Mouse (Mus musculus): ENCODE measurements around the gene Gpr107. TPM values are rescaled to one million over a fixed set of nuclear protein-coding genes. Genes with fewer than 3 reads are reported as not detected.

Gpr107 gene
- total and polyA plus RNA-seq, 3 experiments, result 16.4 to 18.3 TPM; not detected in 1

GRCm38 (mm10) chr2:31246251-31246971, 94.3 kb downstream of the Gpr107 start:
- TF ChIP-seq MYB (IDR thresholded peaks at IDR 0.05; ENCODE audit: low read depth, low read length), result no peak
- no peak for TF ChIP-seq KAT2A (conservative IDR thresholded peaks at IDR 0.05; ENCODE audit: low read depth, low read length)
- no peak for TF ChIP-seq ZKSCAN1 (IDR thresholded peaks at IDR 0.05; ENCODE audit: low read depth, low read length)
- no peak for TF ChIP-seq BHLHE40 (IDR thresholded peaks at IDR 0.05; ENCODE audit: borderline replicate concordance, low read depth, low read length)
- TF ChIP-seq GATA1 (IDR thresholded peaks at IDR 0.05; ENCODE audit: low read depth, low read length), result no peak
- peaks cover 3 to 11% of the 10 kb centered on the region in 2 experiments; a peak in 2 of 4 replicates for H3K4me1 ChIP-seq (ENCODE audit: control insufficient read depth in 1 of 2, insufficient read depth in 2 of 2, low read length in 2 of 2)
- peaks cover 0 to 4% of the 10 kb centered on the region in 2 experiments; a peak in 1 of 4 replicates for H3K36me3 ChIP-seq (ENCODE audit: control insufficient read depth in 1 of 2, insufficient read depth in 2 of 2, low read length in 2 of 2)
- H3K79me2 ChIP-seq (ENCODE audit: control insufficient read depth, insufficient read depth, low read length, poor library complexity), result peaks cover 8% of the 10 kb centered on the region
- peak overlapping the region; percentile 52 to 77 for H3K4me3 ChIP-seq (ENCODE audit: control insufficient read depth in 1 of 2, insufficient read depth in 1 of 2, low read depth in 2 of 2, low read length in 2 of 2)
- no peak overlapping the region for H3K27ac ChIP-seq (ENCODE audit: control insufficient read depth, low read depth, low read length)
- no peaks in the 10 kb centered on the region for H3K27me3 ChIP-seq (ENCODE audit: control insufficient read depth in 1 of 2, insufficient read depth in 2 of 2, low read length in 2 of 2)
- peak overlapping the region; percentile 90 for H3K9ac ChIP-seq (ENCODE audit: control insufficient read depth, low read depth, low read length, poor library complexity, severe bottlenecking)
- DNase-seq (ENCODE audit: low read depth, low spot score), result peak; percentile 28
- no peaks in the 10 kb centered on the region for H3K9me3 ChIP-seq (replicated peaks; ENCODE audit: insufficient read depth, low read length)

- peak; percentile 32 for DNase-seq (ENCODE audit: low read depth, low spot score)
- Histone ChIP-seq H3K27ac (ENCODE audit: control insufficient read depth, low read depth, low read length) (no peak overlapping the region), H3K79me2 (ENCODE audit: control insufficient read depth, insufficient read depth, low read length, poor library complexity) (peaks cover 8% of the 10 kb centered on the region), H3K9ac (ENCODE audit: control insufficient read depth, low read depth, low read length, poor library complexity, severe bottlenecking) (no peak overlapping the region), H3K9me3 (replicated peaks; ENCODE audit: insufficient read depth, low read length) (no peaks in the 10 kb centered on the region), H3K4me1 (ENCODE audit: control insufficient read depth in 1 of 2, insufficient read depth in 2 of 2, low read length in 2 of 2) (peaks cover 3 to 11% of the 10 kb centered on the region in 2 experiments; a peak in 2 of 4 replicates), H3K36me3 (ENCODE audit: control insufficient read depth in 1 of 2, insufficient read depth in 2 of 2, low read length in 2 of 2) (peaks cover 0 to 4% of the 10 kb centered on the region in 2 experiments; a peak in 1 of 4 replicates), H3K27me3 (ENCODE audit: control insufficient read depth in 1 of 2, insufficient read depth in 2 of 2, low read length in 2 of 2) (no peaks in the 10 kb centered on the region), H3K4me3 (ENCODE audit: control insufficient read depth in 1 of 2, insufficient read depth in 1 of 2, low read depth in 2 of 2, low read length in 2 of 2) (no peak overlapping the region)
- no peak for TF ChIP-seq ZMIZ1 (IDR thresholded peaks at IDR 0.05; ENCODE audit: low read depth, low read length)
- TF ChIP-seq BHLHE40 (IDR thresholded peaks at IDR 0.05; ENCODE audit: borderline replicate concordance, low read depth, low read length), result no peak
- TF ChIP-seq UBTF (IDR thresholded peaks at IDR 0.05; ENCODE audit: borderline replicate concordance, insufficient read depth, low read depth, low read length), result no peak
- no peak for TF ChIP-seq POLR2AphosphoS5 (IDR thresholded peaks at IDR 0.05; ENCODE audit: borderline replicate concordance, low read depth, low read length)
- no peak for TF ChIP-seq POLR2A (IDR thresholded peaks at IDR 0.05; ENCODE audit: control insufficient read depth in 1 of 2, insufficient read depth in 1 of 2, low read depth in 1 of 2, low read length in 2 of 2, poor library complexity in 1 of 2)
- TF ChIP-seq TCF12 (IDR thresholded peaks at IDR 0.05; ENCODE audit: low read depth, low read length), result peak; percentile 50; the same call in 1 of the 2 replicates
- no peak for TF ChIP-seq ZKSCAN1 (IDR thresholded peaks at IDR 0.05; ENCODE audit: low read depth, low read length)
- no peak for TF ChIP-seq GABPA (IDR thresholded peaks at IDR 0.05; ENCODE audit: low read depth, low read length)
- no peak for TF ChIP-seq MAFK (IDR thresholded peaks at IDR 0.05; ENCODE audit: borderline replicate concordance, low read depth, low read length)
- no peak for TF ChIP-seq MYC (IDR thresholded peaks at IDR 0.05; ENCODE audit: low read depth, low read length)
- TF ChIP-seq ZNF384 (IDR thresholded peaks at IDR 0.05; ENCODE audit: low read depth, low read length), result no peak
- peak; percentile 52 to 64; a peak in 3 of 4 replicates for TF ChIP-seq EP300 (IDR thresholded peaks at IDR 0.05; ENCODE audit: low read depth in 1 of 2, low read length in 2 of 2)
- no peak for TF ChIP-seq POLR2AphosphoS2 (IDR thresholded peaks at IDR 0.05; ENCODE audit: low read length)
- TF ChIP-seq CTCF (IDR thresholded peaks at IDR 0.05 in 2 of 3, conservative IDR thresholded peaks at IDR 0.05 in 1 of 3; ENCODE audit: control insufficient read depth in 1 of 3, insufficient read depth in 1 of 3, low read depth in 2 of 3, low read length in 3 of 3, poor library complexity in 1 of 3, severe bottlenecking in 1 of 3), result no peak
- TF ChIP-seq NELFE (IDR thresholded peaks at IDR 0.05; ENCODE audit: low read depth, low read length), result no peak
- TF ChIP-seq SIN3A (IDR thresholded peaks at IDR 0.05; ENCODE audit: low read length), result no peak
- no peak for TF ChIP-seq ZC3H11A (IDR thresholded peaks at IDR 0.05; ENCODE audit: low read depth, low read length)
- TF ChIP-seq GATA1 (IDR thresholded peaks at IDR 0.05; ENCODE audit: low read depth, low read length), result peak; percentile 53
- no peak for TF ChIP-seq NRF1 (IDR thresholded peaks at IDR 0.05; ENCODE audit: insufficient read depth, low read depth, low read length, poor library complexity, severe bottlenecking)
- TF ChIP-seq TAL1 (IDR thresholded peaks at IDR 0.05; ENCODE audit: low read length), result peak; percentile 75
- TF ChIP-seq MXI1 (IDR thresholded peaks at IDR 0.05; ENCODE audit: low read depth, low read length), result no peak
- no peak for TF ChIP-seq JUND (IDR thresholded peaks at IDR 0.05; ENCODE audit: low read depth, low read length)
- TF ChIP-seq KAT2A (conservative IDR thresholded peaks at IDR 0.05; ENCODE audit: low read depth, low read length), result no peak
- TF ChIP-seq CHD2 (IDR thresholded peaks at IDR 0.05; ENCODE audit: low read length), result no peak
- no peak for TF ChIP-seq SMC3 (IDR thresholded peaks at IDR 0.05; ENCODE audit: low read depth, low read length)
- no peak for TF ChIP-seq USF2 (IDR thresholded peaks at IDR 0.05; ENCODE audit: borderline replicate concordance in 1 of 2, insufficient read depth in 1 of 2, low read depth in 1 of 2, low read length in 2 of 2)
- TF ChIP-seq MYB (IDR thresholded peaks at IDR 0.05; ENCODE audit: low read depth, low read length), result no peak
- TF ChIP-seq ELF1 (IDR thresholded peaks at IDR 0.05; ENCODE audit: low read depth, low read length), result no peak
- no peak for TF ChIP-seq MAZ (IDR thresholded peaks at IDR 0.05; ENCODE audit: low read depth, low read length)
- TF ChIP-seq MAX (IDR thresholded peaks at IDR 0.05; ENCODE audit: low read length), result no peak
Measured at GRCm38 (mm10) chr2:31248856-31249255, 96.7 kb downstream of the Gpr107 start.
